Comparison of ENCODE assay signal across 8 mouse cellular contexts in the genomic region with DNA sequence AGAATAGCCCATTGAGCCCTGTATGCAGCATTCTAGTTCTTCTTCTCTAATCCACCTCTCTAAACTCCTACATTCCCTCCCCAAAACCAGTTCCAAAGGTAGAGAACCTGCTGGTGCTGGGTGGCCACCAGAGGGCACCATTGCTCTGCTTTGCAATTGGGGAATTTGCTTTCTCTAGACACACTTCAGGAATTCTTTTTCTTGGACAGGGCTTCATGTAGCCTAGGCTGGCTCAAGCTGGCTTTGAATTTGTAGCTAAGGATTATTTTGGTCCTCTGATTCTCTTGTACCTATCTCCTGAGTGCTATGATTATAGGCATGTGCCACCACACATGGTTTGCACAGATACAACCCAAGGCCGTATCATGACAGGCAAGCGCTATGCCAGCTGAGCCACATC. TPM values are rescaled to one million over a fixed set of nuclear protein-coding genes. Genes with fewer than 3 reads are reported as not detected.
DNase-seq lines count a peak whose midpoint lies in the region; ATAC-seq and TF ChIP-seq lines count a peak whose summit lies in the region.

No protein-coding gene starts in this region.

- ATAC-seq in erythroid progenitor cell, adult 5-6 weeks (replicated peaks; ENCODE audit: low FRiP score, poor library complexity, severe bottlenecking), result peak; percentile 74
- peak; percentile 69 for ATAC-seq in lung, postnatal 0 days

- no peak for TF ChIP-seq EP300 in lung, postnatal 0 days (IDR thresholded peaks at IDR 0.05)

- H3K4me3 ChIP-seq in lung, postnatal 0 days (ENCODE audit: low read depth, low read length), result no peak overlapping the region

- intact Hi-C loops in heart, postnatal 36 days (cut with DNase I), result loop anchor here (1.0 to 2.0 kb wide), 3 partner anchors 26 to 135 kb away; no protein-coding TSS in a partner anchor

- H3K9me3 ChIP-seq in lung, postnatal 0 days (ENCODE audit: low read length), result no peaks in the 10 kb centered on the region

- H3K4me1 ChIP-seq in lung, postnatal 0 days (ENCODE audit: insufficient read depth, low read depth, low read length), result no peaks in the 10 kb centered on the region

- peaks cover 20% of the 10 kb centered on the region for H3K36me3 ChIP-seq in lung, postnatal 0 days (ENCODE audit: insufficient read depth, low read length)

- DNase-seq in ES-CJ7 (ENCODE audit: low read depth, low spot score), result peak; percentile 79
- peak; percentile 88 for DNase-seq in brain, adult 2 months (ENCODE audit: low read depth, low spot score)
- DNase-seq in heart, postnatal 36 days, result peak; percentile 79 to 91
- DNase-seq in layer of hippocampus, adult 18-20 months (ENCODE audit: low spot score in 2 of 2), result peak; percentile 66 to 82
- peak; percentile 88 for DNase-seq in lung, postnatal 0 days (ENCODE audit: low spot score)
- peak; percentile 80 for DNase-seq in ovary, postnatal 36 days (ENCODE audit: low spot score)
- peak; percentile 65 to 68 for DNase-seq in urinary bladder, adult 18-20 months (ENCODE audit: low spot score in 2 of 2)

- no peak overlapping the region for H3K9ac ChIP-seq in lung, postnatal 0 days (replicated peaks; ENCODE audit: low read depth)

- no peak overlapping the region for H3K27ac ChIP-seq in lung, postnatal 0 days (ENCODE audit: low read length)

- TF ChIP-seq CTCF in lung, postnatal 0 days (IDR thresholded peaks at IDR 0.05), result peak; percentile 97

- H3K27me3 ChIP-seq in lung, postnatal 0 days (replicated peaks; ENCODE audit: insufficient read depth, low read length), result no peaks in the 10 kb centered on the region

- 94% methylated on average over 2 of the region's 2 CpGs for WGBS in lung, postnatal 0 days

- H3K4me2 ChIP-seq in lung, postnatal 0 days (replicated peaks; ENCODE audit: low read depth, low read length), result no peak overlapping the region

RNA-seq across cellular contexts. Expression of gene Rrnad1, which starts 5.3 kb away (rescaled TPM):
- 2.5 and 5.0 TPM in 2 replicates for total RNA-seq in erythroid progenitor cell, adult 5-6 weeks (2015; ENCODE audit: low replicate concordance)
- 4.9 and 5.3 TPM in 2 replicates for total RNA-seq in erythroid progenitor cell, adult 5-6 weeks (2017; ENCODE audit: low replicate concordance)
- 1 to 10 TPM; 4.8 to 5.2 TPM for total RNA-seq in heart, postnatal 36 days (2021)
- 10 to 100 TPM; 22.3 to 22.8 TPM for total RNA-seq in layer of hippocampus, adult 18-20 months (2021)
- 10.8 and 11.2 TPM in 2 replicates for polyA plus RNA-seq in lung, postnatal 0 days (2015; fragmentation: Nextera tagmentation; extraction: Ambion mirVana)

RNA-seq across cellular contexts. Expression of gene Isg20l2, which starts 5.7 kb away (rescaled TPM):
- total RNA-seq in erythroid progenitor cell, adult 5-6 weeks (2015; ENCODE audit: low replicate concordance), result 13.3 and 16.8 TPM in 2 replicates
- total RNA-seq in erythroid progenitor cell, adult 5-6 weeks (2017; ENCODE audit: low replicate concordance), result 11.6 and 11.7 TPM in 2 replicates
- 10 to 100 TPM; 10.2 to 12.3 TPM for total RNA-seq in heart, postnatal 36 days (2021)
- total RNA-seq in layer of hippocampus, adult 18-20 months (2021), result 10 to 100 TPM; 13.9 to 15.1 TPM
- 22.5 and 24.9 TPM in 2 replicates for polyA plus RNA-seq in lung, postnatal 0 days (2015; fragmentation: Nextera tagmentation; extraction: Ambion mirVana)

RNA-seq across cellular contexts. Expression of gene Crabp2, which starts 12.7 kb away (rescaled TPM):
- total RNA-seq in erythroid progenitor cell, adult 5-6 weeks (2015; ENCODE audit: low replicate concordance), result not detected in 2 replicates
- not detected in 2 replicates for total RNA-seq in erythroid progenitor cell, adult 5-6 weeks (2017; ENCODE audit: low replicate concordance)
- not detected for total RNA-seq in heart, postnatal 36 days (2021)
- 1 to 10 TPM; 1.4 to 2.6 TPM for total RNA-seq in layer of hippocampus, adult 18-20 months (2021)
- 0.21 and 0.38 TPM in 2 replicates for polyA plus RNA-seq in lung, postnatal 0 days (2015; fragmentation: Nextera tagmentation; extraction: Ambion mirVana)

RNA-seq across cellular contexts. Expression of gene Mrpl24, which starts 16.5 kb away (rescaled TPM):
- 68.1 and 70.4 TPM in 2 replicates for total RNA-seq in erythroid progenitor cell, adult 5-6 weeks (2015; ENCODE audit: low replicate concordance)
- 31.3 and 38.0 TPM in 2 replicates for total RNA-seq in erythroid progenitor cell, adult 5-6 weeks (2017; ENCODE audit: low replicate concordance)
- 10 to 100 TPM; 69.5 to 75.1 TPM for total RNA-seq in heart, postnatal 36 days (2021)
- 10 to 100 TPM; 52.3 to 55.2 TPM for total RNA-seq in layer of hippocampus, adult 18-20 months (2021)
- polyA plus RNA-seq in lung, postnatal 0 days (2015; fragmentation: Nextera tagmentation; extraction: Ambion mirVana), result 61.6 and 66.6 TPM in 2 replicates

RNA-seq across cellular contexts. Expression of gene Hdgf, which starts 29.7 kb away (rescaled TPM):
- total RNA-seq in erythroid progenitor cell, adult 5-6 weeks (2015; ENCODE audit: low replicate concordance), result 255 and 262 TPM in 2 replicates
- total RNA-seq in erythroid progenitor cell, adult 5-6 weeks (2017; ENCODE audit: low replicate concordance), result 349 and 393 TPM in 2 replicates
- 100 to 1,000 TPM; 106 to 115 TPM for total RNA-seq in heart, postnatal 36 days (2021)
- total RNA-seq in layer of hippocampus, adult 18-20 months (2021), result 100 to 1,000 TPM; 144 to 153 TPM
- 186 and 199 TPM in 2 replicates for polyA plus RNA-seq in lung, postnatal 0 days (2015; fragmentation: Nextera tagmentation; extraction: Ambion mirVana)
